Mouse (Mus musculus) erythroblast, embryonic 14.5 days (primary cell): ENCODE data around the gene Ccdc187.

Source experiments
- GATA1 ChIP-seq: IDR thresholded peaks from 2 replicates; pipeline ENCODE4 v1.6.1; 2012; ENCODE audit warnings: low read length, inconsistent platforms, mixed read lengths
- TAL1 ChIP-seq: IDR thresholded peaks from 3 replicates; pipeline ENCODE4 v1.6.1; 2012; ENCODE audit warnings: low read length, inconsistent platforms, mixed read lengths

GRCm38 (mm10) chr2:26286391-26286790, 8.0 kb downstream of the Ccdc187 start:
- TF ChIP-seq GATA1 = no peak
- no peak for TF ChIP-seq TAL1
